Mouse (Mus musculus) G1E (cell line): ENCODE results near the gene Cox11.

Experiments used
- CTCF ChIP-seq: IDR thresholded peaks from 2 replicates; pipeline ENCODE4 v1.5.1; 2012; ENCODE audit warnings: low read depth, low read length, inconsistent platforms, mixed read lengths
- GATA1 ChIP-seq: IDR thresholded peaks from 2 replicates; pipeline ENCODE4 v1.6.1; 2012; ENCODE audit warnings: borderline replicate concordance, low read length, inconsistent platforms, mixed read lengths
- POLR2AphosphoS5 ChIP-seq: IDR thresholded peaks from 2 replicates; pipeline ENCODE4 v1.6.1; 2012; ENCODE audit warnings: low read depth, low read length, inconsistent platforms; ENCODE audit not compliant: insufficient replicate concordance
- TAL1 ChIP-seq: conservative IDR thresholded peaks from 2 replicates; pipeline ENCODE4 v1.6.1; 2012; ENCODE audit warnings: low read depth, low read length, inconsistent platforms, mixed read lengths

DNA sequence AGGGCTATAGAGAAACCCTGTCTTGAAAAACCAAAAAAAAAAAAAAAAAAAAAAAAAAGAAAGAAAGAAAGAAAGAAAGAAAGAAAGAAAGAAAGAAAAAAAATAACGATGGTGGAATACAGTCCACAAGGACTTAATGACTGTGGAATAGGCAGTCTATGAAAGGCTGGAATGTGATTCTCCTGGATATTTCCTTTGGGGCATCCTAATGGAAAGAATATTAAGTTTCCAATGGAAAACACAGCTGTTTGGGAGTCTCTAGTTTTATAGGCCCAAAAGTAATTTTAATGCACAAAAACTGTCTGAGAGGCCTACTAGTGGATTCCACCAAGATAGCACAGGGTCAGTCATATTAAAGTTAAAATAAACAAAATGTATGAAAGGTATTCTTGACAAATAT, 42.1 kb upstream of the Cox11 start:
- TF ChIP-seq CTCF (no peak), TAL1 (no peak), POLR2AphosphoS5 (no peak), GATA1 (no peak)
